Mouse (Mus musculus): ENCODE data around the gene Gm10491. TPM values are rescaled to one million over a fixed set of nuclear protein-coding genes. Genes with fewer than 3 reads are reported as not detected.
A peak's percentile ranks its signal among the peaks of the same experiment; 100 is the strongest.
"Not testable (repeated sequence)": the region's sequence is repeated elsewhere in the genome, so short reads cannot be mapped to it uniquely, and the experiment has no call there.

The Gm10491 gene
- polyA plus RNA-seq, 1 experiment from 2014 or later, result not detected

GRCm38 (mm10) chrX:7919601-7920383, 12.2 kb upstream of the Gm10491 start, which contains the start of gene Pcsk1n:
Gene Pcsk1n, plus strand, starts transcription at chrX:7919822.
- Histone ChIP-seq H3K4me3 (replicated peaks) (0 out of 2 replicates have a peak within 1 kb of the TSS, but pooled peaks have one; percentile 5), H3K27ac (no peak within 1 kb of the TSS), H3K4me1 (0 out of 2 replicates have a peak, but pooled peaks cover 4% of the 10 kb centered on the region), H3K9ac (no peak within 1 kb of the TSS), H3K4me2 (peak within 1 kb of the TSS; percentile 23; the same call in 1 of the 2 replicates), H3K9me3 (no peaks in the 10 kb centered on the region), H3K36me3 (no peaks in the 10 kb centered on the region), H3K27me3 (replicated peaks) (peaks cover 35% of the 10 kb centered on the region)
- ATAC-seq (ENCODE audit: insufficient read depth, low FRiP score, low read depth), result no peak
- 16% methylated on average over 39 of the region's 40 CpGs for WGBS

- not testable (repeated sequence) for H3K9ac ChIP-seq; H3K36me3 ChIP-seq; H3K9me3 ChIP-seq; H3K4me2 ChIP-seq; H3K27ac ChIP-seq; H3K4me3 ChIP-seq (replicated peaks); H3K4me1 ChIP-seq; ATAC-seq (ENCODE audit: insufficient read depth, low FRiP score, low read depth)
- H3K27me3 ChIP-seq (replicated peaks), result peaks cover 25% of the 10 kb centered on the region
- WGBS, result 71% methylated on average over 6 of the region's 6 CpGs
Observed at GRCm38 (mm10) chrX:7917960-7918359, 10.3 kb upstream of the Gm10491 start.

DNA sequence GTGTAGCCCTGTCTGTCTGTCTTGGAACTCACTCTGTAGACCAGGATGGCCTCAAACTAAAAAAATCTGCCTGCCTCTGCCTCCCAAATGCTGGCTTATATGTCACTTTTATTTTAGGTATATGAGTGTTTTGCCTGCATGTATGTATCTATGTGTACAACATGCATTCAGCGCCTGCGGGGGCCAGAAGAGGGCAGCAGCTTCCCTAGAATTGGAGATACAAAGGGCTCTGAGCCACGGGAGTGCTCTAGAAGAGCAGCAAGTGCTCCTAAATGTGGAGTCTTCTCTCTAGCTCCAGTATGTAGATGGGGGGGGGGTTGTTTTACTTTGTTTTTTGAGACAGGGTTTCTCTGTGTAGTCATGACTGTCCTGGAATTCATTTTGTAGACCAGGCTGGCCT, 8.0 kb upstream of the Gm10491 start:
- H3K4me1 ChIP-seq; H3K9me3 ChIP-seq; H3K4me2 ChIP-seq; H3K36me3 ChIP-seq; H3K4me3 ChIP-seq (replicated peaks); H3K9ac ChIP-seq; H3K27ac ChIP-seq; ATAC-seq (ENCODE audit: insufficient read depth, low FRiP score, low read depth): not testable (repeated sequence)
- WGBS, result 15% methylated on average over 3 of the region's 3 CpGs
- peaks cover 12% of the 10 kb centered on the region; the same call in 1 of the 2 replicates for H3K27me3 ChIP-seq (replicated peaks)

DNA sequence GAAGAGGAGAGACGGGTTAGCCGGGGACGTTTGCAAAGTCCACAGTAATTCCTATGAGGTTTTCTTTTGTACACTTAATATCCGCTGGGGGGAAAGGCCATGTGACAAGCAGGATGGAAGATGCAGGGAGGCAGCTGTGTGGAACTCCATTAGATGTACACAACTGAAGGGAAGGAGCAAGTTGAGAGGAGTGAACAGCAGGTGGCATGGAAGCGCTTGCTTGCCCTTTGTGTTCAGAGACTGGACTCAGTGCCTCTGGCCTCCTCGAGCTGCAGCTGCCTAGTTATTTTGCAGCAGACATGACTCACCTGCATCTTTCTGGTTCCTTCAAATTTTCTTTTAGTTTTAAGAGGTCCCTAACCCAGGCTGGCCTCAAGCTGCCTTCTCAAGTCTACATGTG, 2.8 kb upstream of the Gm10491 start:
- 64% methylated on average over 6 of the region's 6 CpGs for WGBS
- Histone ChIP-seq H3K4me2 (no peak overlapping the region), H3K4me1 (no peaks in the 10 kb centered on the region), H3K4me3 (replicated peaks) (no peak overlapping the region), H3K9ac (no peak overlapping the region), H3K36me3 (no peaks in the 10 kb centered on the region), H3K27me3 (replicated peaks) (no peaks in the 10 kb centered on the region), H3K9me3 (no peaks in the 10 kb centered on the region), H3K27ac (no peak overlapping the region)
- ATAC-seq (ENCODE audit: insufficient read depth, low FRiP score, low read depth), result no peak

GRCm38 (mm10) chrX:7909242-7909641, 1.6 kb upstream of the Gm10491 start, which contains the start of gene Gm10490:
Gene Gm10490, plus strand, starts transcription at chrX:7909542.
- 82% methylated on average over 4 of the region's 4 CpGs for WGBS

DNA sequence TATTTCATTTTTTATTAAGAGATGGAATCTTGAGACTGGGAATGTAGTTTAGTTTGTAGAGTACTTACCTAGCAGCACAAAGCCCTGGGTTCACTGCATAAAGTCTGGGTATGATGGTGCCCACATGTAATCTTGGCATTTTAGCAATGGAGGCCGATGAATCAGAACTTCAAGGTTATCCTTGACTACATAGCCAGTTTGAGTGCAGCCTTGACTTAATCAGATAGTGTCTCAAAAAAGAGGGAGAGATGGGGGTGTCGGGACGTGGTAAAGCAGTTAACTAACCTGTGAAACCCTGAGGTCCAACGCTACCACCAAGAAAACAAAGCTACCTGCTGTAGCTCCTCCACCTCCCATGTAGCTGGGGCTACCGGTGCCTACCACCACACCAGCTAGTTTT, 3.2 kb downstream of the Gm10491 start:
- Histone ChIP-seq H3K36me3 (no peaks in the 10 kb centered on the region), H3K4me2 (no peak overlapping the region), H3K27ac (no peak overlapping the region), H3K4me3 (replicated peaks) (no peak overlapping the region), H3K4me1 (no peaks in the 10 kb centered on the region), H3K27me3 (replicated peaks) (no peaks in the 10 kb centered on the region), H3K9ac (no peak overlapping the region), H3K9me3 (no peaks in the 10 kb centered on the region)
- no peak for ATAC-seq (ENCODE audit: insufficient read depth, low FRiP score, low read depth)
- 90% methylated on average over 5 of the region's 5 CpGs for WGBS

More at GRCm38 (mm10) chrX:7909242-7909641, 1.6 kb upstream of the Gm10491 start, which contains the start of gene Gm10490:
- H3K4me2 ChIP-seq; H3K4me1 ChIP-seq; H3K9me3 ChIP-seq; H3K27ac ChIP-seq; H3K4me3 ChIP-seq (replicated peaks); H3K27me3 ChIP-seq (replicated peaks); H3K9ac ChIP-seq; H3K36me3 ChIP-seq; ATAC-seq (ENCODE audit: insufficient read depth, low FRiP score, low read depth): not testable (repeated sequence)

GRCm38 (mm10) chrX:7898880-7899874, 8.5 kb downstream of the Gm10491 start, which contains the start of the genes Pqbp1 and Timm17b:
Gene Pqbp1, minus strand, starts transcription at chrX:7899269.
Gene Timm17b, plus strand, starts transcription at chrX:7899357.
- peak within 1 kb of the TSS; percentile 87 for H3K27ac ChIP-seq
- H3K4me2 ChIP-seq, result peak within 1 kb of the TSS; percentile 49
- peak within 1 kb of the TSS; percentile 33 for H3K9ac ChIP-seq
- peak; percentile 99 for ATAC-seq (ENCODE audit: insufficient read depth, low FRiP score, low read depth)
- H3K36me3 ChIP-seq, result no peaks in the 10 kb centered on the region
- 20% methylated on average over 60 of the region's 62 CpGs for WGBS
- no peaks in the 10 kb centered on the region for H3K4me1 ChIP-seq
- H3K27me3 ChIP-seq (replicated peaks), result no peaks in the 10 kb centered on the region
- no peaks in the 10 kb centered on the region for H3K9me3 ChIP-seq
- peak within 1 kb of the TSS; percentile 56 for H3K4me3 ChIP-seq (replicated peaks)

GRCm38 (mm10) chrX:7898211-7898610, 9.4 kb downstream of the Gm10491 start:
- Histone ChIP-seq H3K4me1 (no peaks in the 10 kb centered on the region), H3K27me3 (replicated peaks) (no peaks in the 10 kb centered on the region), H3K4me2 (peak overlapping the region; percentile 47), H3K9ac (no peak overlapping the region), H3K9me3 (no peaks in the 10 kb centered on the region), H3K36me3 (no peaks in the 10 kb centered on the region), H3K27ac (no peak overlapping the region), H3K4me3 (replicated peaks) (peak overlapping the region; percentile 56)
- WGBS, result 25% methylated on average over 13 of the region's 13 CpGs
- ATAC-seq (ENCODE audit: insufficient read depth, low FRiP score, low read depth), result no peak

DNA sequence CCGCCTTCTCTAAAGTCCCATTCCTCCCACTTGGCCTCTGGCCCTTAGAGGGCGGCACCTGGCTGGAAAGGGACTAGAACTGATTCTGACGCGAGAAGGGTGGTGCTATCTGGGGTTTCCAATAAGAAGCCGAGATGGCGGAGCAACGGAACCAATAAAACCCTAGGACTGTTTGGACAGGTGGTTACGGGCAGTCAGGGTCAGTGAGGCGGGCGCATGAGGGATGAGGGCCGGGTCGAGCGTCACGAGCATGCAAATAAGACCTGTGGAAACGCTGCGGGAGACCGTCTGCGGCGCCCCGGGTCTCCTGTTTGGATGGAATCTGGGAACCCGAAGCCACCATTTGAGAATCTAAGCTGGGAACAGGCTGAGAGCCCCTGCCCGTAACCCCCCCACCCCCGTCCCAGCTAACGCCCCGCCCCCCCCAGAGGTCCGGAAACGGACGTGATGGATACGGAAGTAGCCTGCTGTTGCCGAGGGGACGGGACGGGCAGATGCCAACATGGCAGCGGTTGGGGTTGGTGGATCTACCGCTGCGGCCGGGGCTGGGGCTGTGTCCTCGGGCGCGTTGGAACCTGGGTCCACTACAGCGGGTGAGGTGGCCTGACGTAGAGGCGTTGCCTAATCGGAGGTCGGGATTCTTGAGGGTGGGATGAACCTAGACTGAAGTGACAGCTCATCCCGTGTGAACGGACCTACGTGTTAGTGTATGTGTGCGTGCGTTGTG, 23.6 kb downstream of the Gm10491 start, which contains the start of gene Slc35a2:
Slc35a2 (plus strand) TSS at position 188 of the 727 bp plus-strand sequence.
- no peaks in the 10 kb centered on the region for H3K27me3 ChIP-seq (replicated peaks)
- peak within 1 kb of the TSS; percentile 62 for H3K4me3 ChIP-seq (replicated peaks)
- 12% methylated on average over 49 of the region's 49 CpGs for WGBS
- peak within 1 kb of the TSS; percentile 83 for H3K27ac ChIP-seq
- peak within 1 kb of the TSS; percentile 57 for H3K4me2 ChIP-seq
- no peaks in the 10 kb centered on the region; the same call in 1 of the 2 replicates for H3K4me1 ChIP-seq
- ATAC-seq (ENCODE audit: insufficient read depth, low FRiP score, low read depth), result peak; percentile 93
- no peaks in the 10 kb centered on the region for H3K9me3 ChIP-seq
- no peaks in the 10 kb centered on the region for H3K36me3 ChIP-seq
- H3K9ac ChIP-seq, result peak within 1 kb of the TSS; percentile 19; the same call in 1 of the 2 replicates

DNA sequence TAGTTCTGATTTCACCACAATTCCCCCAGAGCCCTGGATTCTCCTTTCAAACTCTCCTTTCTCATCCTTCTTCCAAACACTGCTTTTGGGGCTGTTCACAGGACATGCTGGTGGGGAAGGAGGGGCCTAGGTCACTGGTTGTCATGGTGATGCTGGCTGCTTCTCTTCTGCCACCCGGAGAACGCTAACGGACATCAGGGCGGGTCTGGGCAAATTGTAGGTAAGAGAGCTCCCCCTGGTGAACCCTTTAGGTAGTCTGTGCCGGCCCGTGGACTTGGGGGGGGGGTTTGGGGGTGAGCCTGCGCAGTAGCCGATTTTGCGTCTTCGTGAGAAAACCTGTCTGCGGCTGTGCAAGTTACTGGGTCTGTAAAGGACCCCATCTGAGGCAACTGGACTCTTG, 27.8 kb downstream of the Gm10491 start:
- no peaks in the 10 kb centered on the region; the same call in 1 of the 2 replicates for H3K4me1 ChIP-seq
- no peak overlapping the region for H3K27ac ChIP-seq
- no peak for ATAC-seq (ENCODE audit: insufficient read depth, low FRiP score, low read depth)
- no peak overlapping the region; the same call in 1 of the 2 replicates for H3K4me3 ChIP-seq (replicated peaks)
- WGBS, result 18% methylated on average over 11 of the region's 11 CpGs
- H3K4me2 ChIP-seq, result peak overlapping the region; percentile 81
- 0 out of 2 replicates have a peak, but pooled peaks cover 2% of the 10 kb centered on the region for H3K36me3 ChIP-seq
- no peaks in the 10 kb centered on the region for H3K27me3 ChIP-seq (replicated peaks)
- no peaks in the 10 kb centered on the region for H3K9me3 ChIP-seq
- no peak overlapping the region for H3K9ac ChIP-seq

DNA sequence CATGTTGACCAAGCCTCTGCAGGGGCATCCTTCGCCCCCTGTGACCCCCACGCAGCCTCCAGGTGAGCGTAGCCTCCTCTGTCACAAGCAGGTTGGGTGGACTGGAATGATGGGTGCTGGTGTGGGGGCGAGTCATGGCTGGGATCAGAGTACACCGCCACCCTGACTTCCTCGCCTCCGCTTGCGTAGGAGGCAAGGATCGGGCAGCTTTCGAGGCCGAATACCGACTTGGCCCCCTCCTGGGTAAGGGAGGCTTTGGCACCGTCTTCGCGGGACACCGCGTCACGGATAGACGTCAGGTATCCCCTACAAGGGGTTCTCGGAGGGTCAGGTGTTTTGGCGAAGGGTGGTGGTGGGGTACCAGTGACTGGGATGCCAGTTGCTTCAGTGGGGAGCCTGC, 29.1 kb downstream of the Gm10491 start:
- 26% methylated on average over 21 of the region's 21 CpGs for WGBS

More for the DNA sequence above, 29.1 kb downstream of the Gm10491 start:
- no peak overlapping the region for H3K9ac ChIP-seq
- no peaks in the 10 kb centered on the region for H3K4me1 ChIP-seq
- no peaks in the 10 kb centered on the region for H3K27me3 ChIP-seq (replicated peaks)
- ATAC-seq (ENCODE audit: insufficient read depth, low FRiP score, low read depth), result peak; percentile 16
- H3K36me3 ChIP-seq, result 0 out of 2 replicates have a peak, but pooled peaks cover 6% of the 10 kb centered on the region
- H3K4me2 ChIP-seq, result peak overlapping the region; percentile 81
- no peaks in the 10 kb centered on the region for H3K9me3 ChIP-seq
- H3K4me3 ChIP-seq (replicated peaks), result peak overlapping the region; percentile 46
- no peak overlapping the region for H3K27ac ChIP-seq

Measured in stomach, embryonic 15.5 days (tissue).